Mouse (Mus musculus) CH12.LX (cell line): Measurements from ENCODE around the gene Sepsecs. TPM values are rescaled to one million over a fixed set of nuclear protein-coding genes. Genes with fewer than 3 reads are reported as not detected.

Source experiments
- DNase-seq: peaks from one replicate; pipeline ENCODE4 v3.0.0-alpha.2; 2013; ENCODE audit errors: extremely low read depth
- H3K27ac ChIP-seq: 2 replicates; pipeline ENCODE4 v1.5.1; 2012; ENCODE audit warnings: low read depth, mild to moderate bottlenecking, control low read depth, moderate library complexity; ENCODE audit not compliant: insufficient read depth
- H3K27me3 ChIP-seq: replicated peaks from 2 replicates; pipeline ENCODE3; 2012; ENCODE audit warnings: inconsistent platforms
- H3K36me3 ChIP-seq, 2 experiments: replicated peaks in 1 of 2; 2 replicates each; pipeline versions ENCODE3 to v1.6.1; 2012; ENCODE audit warnings: inconsistent platforms in 1 of 2, low read length in 1 of 2, mild to moderate bottlenecking in 1 of 2, mixed read lengths in 1 of 2, moderate library complexity in 1 of 2; ENCODE audit not compliant: control insufficient read depth in 1 of 2, insufficient read depth in 1 of 2
- H3K4me1 ChIP-seq, 2 experiments: 2 replicates each; pipeline ENCODE4 v1.6.1; 2012; ENCODE audit warnings: inconsistent platforms in 1 of 2, moderate library complexity in 1 of 2; ENCODE audit not compliant: insufficient read depth in 2 of 2, control insufficient read depth in 1 of 2
- H3K4me2 ChIP-seq: 2 replicates; pipeline ENCODE4 v1.6.1; 2012; ENCODE audit warnings: low read depth, mild to moderate bottlenecking, control low read depth; ENCODE audit not compliant: poor library complexity, insufficient read depth, severe bottlenecking
- H3K4me3 ChIP-seq, 3 experiments: fragments of 150-350 bp in 1 of 3; sonication (generic) in 1 of 3; replicated peaks in 1 of 3; 2 replicates each; pipeline versions ENCODE3 to v1.5.1; 2011 to 2012; ENCODE audit warnings: low read depth in 2 of 3, low read length in 2 of 3, mild to moderate bottlenecking in 2 of 3, moderate library complexity in 2 of 3, control low read depth in 1 of 3, improper control_type of control experiment in 1 of 3, inconsistent platforms in 1 of 3, mixed read lengths in 1 of 3; ENCODE audit not compliant: poor library complexity in 1 of 3
- H3K79me2 ChIP-seq: replicated peaks from 2 replicates; pipeline ENCODE4 v1.6.1; 2012; ENCODE audit warnings: mild to moderate bottlenecking, moderate library complexity; ENCODE audit not compliant: control insufficient read depth, poor library complexity, insufficient read depth, severe bottlenecking; ENCODE audit errors: extremely low read depth
- H3K9ac ChIP-seq: 2 replicates; pipeline ENCODE4 v1.6.1; 2012; ENCODE audit warnings: low read depth, mild to moderate bottlenecking, control low read depth, moderate library complexity; ENCODE audit not compliant: insufficient read depth
- H3K9me3 ChIP-seq: replicated peaks from 2 replicates; pipeline ENCODE3; 2012; ENCODE audit warnings: low read length, inconsistent platforms, mixed read lengths
- CHD1 ChIP-seq: IDR thresholded peaks from 2 replicates; pipeline ENCODE4 v1.6.1; 2012; ENCODE audit warnings: low read depth, low read length, improper control_type of control experiment, inconsistent platforms
- E2F4 ChIP-seq: IDR thresholded peaks from 2 replicates; pipeline ENCODE4 v1.6.1; 2011; ENCODE audit warnings: low read depth, low read length, improper control_type of control experiment; ENCODE audit not compliant: insufficient replicate concordance
- ELF1 ChIP-seq: IDR thresholded peaks from 2 replicates; pipeline ENCODE4 v1.6.1; 2014; ENCODE audit warnings: low read depth, mild to moderate bottlenecking, inconsistent platforms, low read length, improper control_type of control experiment
- EP300 ChIP-seq: IDR thresholded peaks from 2 replicates; pipeline ENCODE4 v1.6.1; 2011; ENCODE audit warnings: low read length, improper control_type of control experiment
- IRF4 ChIP-seq: IDR thresholded peaks from 2 replicates; pipeline ENCODE4 v1.6.1; 2014; ENCODE audit warnings: low read depth, mild to moderate bottlenecking, inconsistent platforms, low read length, improper control_type of control experiment
- JUN ChIP-seq: IDR thresholded peaks from 2 replicates; pipeline ENCODE4 v1.6.1; 2011; ENCODE audit warnings: low read depth, mild to moderate bottlenecking, low read length, improper control_type of control experiment, moderate library complexity; ENCODE audit not compliant: insufficient read depth
- KAT2A ChIP-seq: IDR thresholded peaks from 2 replicates; pipeline ENCODE4 v1.6.1; 2012; ENCODE audit warnings: low read length, improper control_type of control experiment, inconsistent platforms; ENCODE audit not compliant: insufficient replicate concordance
- MAFK ChIP-seq: IDR thresholded peaks from 2 replicates; pipeline ENCODE4 v1.6.1; 2011; ENCODE audit warnings: low read length, improper control_type of control experiment; ENCODE audit not compliant: insufficient replicate concordance
- MAX ChIP-seq: IDR thresholded peaks from 2 replicates; pipeline ENCODE4 v1.6.1; 2011; ENCODE audit warnings: low read length, improper control_type of control experiment
- MXI1 ChIP-seq: IDR thresholded peaks from 2 replicates; pipeline ENCODE4 v1.6.1; 2011; ENCODE audit warnings: mild to moderate bottlenecking, low read depth, low read length, improper control_type of control experiment
- NRF1 ChIP-seq: IDR thresholded peaks from 2 replicates; pipeline ENCODE4 v1.6.1; 2014; ENCODE audit warnings: low read depth, mild to moderate bottlenecking, inconsistent platforms, low read length, improper control_type of control experiment, moderate library complexity
- RCOR1 ChIP-seq: conservative IDR thresholded peaks from 2 replicates; pipeline ENCODE4 v1.6.1; 2012; ENCODE audit warnings: low read depth, mild to moderate bottlenecking, inconsistent platforms, low read length, improper control_type of control experiment
- SIN3A ChIP-seq: IDR thresholded peaks from 2 replicates; pipeline ENCODE4 v1.6.1; 2012; ENCODE audit warnings: low read length, improper control_type of control experiment, inconsistent platforms
- TBP ChIP-seq: conservative IDR thresholded peaks from 2 replicates; pipeline ENCODE4 v1.6.1; 2011; ENCODE audit warnings: low read depth, low read length, improper control_type of control experiment
- USF1 ChIP-seq: IDR thresholded peaks from 2 replicates; pipeline ENCODE4 v1.6.1; 2014; ENCODE audit warnings: low read depth, mild to moderate bottlenecking, inconsistent platforms, low read length, improper control_type of control experiment
- USF2 ChIP-seq: conservative IDR thresholded peaks from 2 replicates; pipeline ENCODE4 v1.6.1; 2011; ENCODE audit warnings: low read depth, low read length, improper control_type of control experiment
- ZC3H11A ChIP-seq: IDR thresholded peaks from 2 replicates; pipeline ENCODE4 v1.6.1; 2012; ENCODE audit warnings: low read depth, mild to moderate bottlenecking, inconsistent platforms, low read length, improper control_type of control experiment
- dilution Hi-C: fragments of 300-500 bp; cut with MboI; formaldehyde crosslinking; loops from 2 replicates; pipeline ENCODE4 v1.14.3; 2020; ENCODE audit warnings: low sequenced_read_pairs; ENCODE audit not compliant: extremely low pct_unique_long_range_greater_than_20kb, extremely low pct_ligation_motif_present
- in situ Hi-C: fragments of 300-500 bp; cut with MboI; formaldehyde crosslinking; loops from 3 replicates; pipeline ENCODE4 v1.14.3; 2019; ENCODE audit warnings: low sequenced_read_pairs, low pct_ligation_motif_present, low pct_unique_long_range_greater_than_20kb, mixed read lengths
- polyA plus RNA-seq: library from polyadenylated mRNA; unstranded; fragments of >175 nt; gene quantifications from 2 replicates; pipeline ENCODE4 v1.2.1, GENCODE M21; 2012; ENCODE audit warnings: low read depth; ENCODE audit not compliant: insufficient read length
- total RNA-seq, 2 experiments: library from RNA; depleted of rRNA; stranded (reverse); fragments of 300-350 nt in 1 of 2; fragments of >200 nt in 1 of 2; gene quantifications; 2 replicates each; pipeline ENCODE4 v1.2.3; 2012 to 2014

The Sepsecs gene
- total and polyA plus RNA-seq, 3 experiments, result 9.1 to 10.8 (median 9.3) TPM

DNA sequence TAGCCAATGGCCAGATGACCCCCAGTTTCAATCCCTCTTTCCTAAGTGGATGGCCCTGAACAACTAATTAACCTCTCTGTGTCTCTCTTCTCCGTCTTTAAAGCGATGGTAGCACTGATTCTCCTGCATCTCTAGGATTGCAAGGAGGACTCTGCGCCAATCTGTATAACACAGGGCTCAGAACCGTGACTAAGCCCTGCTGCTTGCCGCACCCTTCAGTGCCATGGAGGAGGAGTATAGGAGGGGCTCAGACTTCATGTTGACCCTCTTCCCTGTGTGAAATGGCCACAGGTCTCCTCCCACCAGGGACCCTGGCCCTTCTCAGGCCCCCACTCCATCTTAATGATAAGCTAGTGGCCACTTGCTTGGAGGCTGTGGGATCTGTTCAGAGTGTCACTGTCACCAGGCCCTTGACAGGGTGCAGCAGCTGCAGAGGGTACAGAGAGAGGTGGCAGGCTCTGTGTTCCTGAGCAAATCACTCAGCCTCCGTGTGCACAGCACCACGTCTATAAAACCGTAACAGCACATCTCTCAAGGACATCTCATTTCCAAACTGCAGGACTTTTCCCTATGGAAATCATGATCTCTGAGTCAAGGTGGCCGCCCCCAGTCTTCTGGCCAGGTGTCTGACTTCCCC lies 51.7 kb downstream of the Sepsecs start:
- dilution Hi-C loops, result no loop called here
- Histone ChIP-seq H3K4me3 (no peak overlapping the region), H3K9me3 (peaks cover 2% of the 10 kb centered on the region), H3K4me1 (peaks cover 0 to 12% of the 10 kb centered on the region in 2 experiments; a peak in 2 of 4 replicates), H3K79me2 (no peaks in the 10 kb centered on the region), H3K4me2 (0 out of 2 replicates have a peak overlapping the region, but pooled peaks have one; percentile 29), H3K9ac (no peak overlapping the region), H3K27ac (no peak overlapping the region), H3K36me3 (no peaks in the 10 kb centered on the region), H3K27me3 (no peaks in the 10 kb centered on the region)
- DNase-seq, result no peak
- TF ChIP-seq CHD1, result no peak
- no peak for TF ChIP-seq ZC3H11A
- no peak for TF ChIP-seq ELF1
- no peak for TF ChIP-seq E2F4
- TF ChIP-seq MXI1, result no peak
- TF ChIP-seq KAT2A, result no peak
- no peak for TF ChIP-seq USF1
- TF ChIP-seq JUN, result no peak
- TF ChIP-seq RCOR1, result no peak
- no peak for TF ChIP-seq EP300
- no peak for TF ChIP-seq TBP
- in situ Hi-C loops, result no loop called here

DNA sequence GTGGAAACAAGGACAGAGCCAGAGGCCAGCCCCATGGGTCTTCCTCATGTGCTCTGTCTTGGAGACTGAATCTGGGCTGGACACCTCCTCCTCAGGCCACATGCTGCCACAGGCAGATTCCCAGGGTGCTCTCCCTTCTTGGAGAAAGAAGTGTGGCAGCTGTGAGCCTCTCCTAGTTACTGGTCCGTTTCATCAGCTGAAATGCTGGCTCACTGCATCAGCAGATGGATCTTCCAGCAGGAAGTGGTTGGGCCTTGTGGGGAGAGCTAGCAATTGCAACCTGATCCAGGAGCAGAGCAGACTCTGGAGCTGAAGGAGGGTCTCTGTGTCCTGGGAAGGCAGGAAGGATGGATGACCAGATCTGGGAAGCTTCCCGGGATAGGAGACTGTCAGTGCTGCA lies 53.0 kb downstream of the Sepsecs start:
- Histone ChIP-seq H3K79me2 (no peaks in the 10 kb centered on the region), H3K27ac (no peak overlapping the region), H3K9me3 (no peaks in the 10 kb centered on the region), H3K9ac (no peak overlapping the region), H3K27me3 (no peaks in the 10 kb centered on the region), H3K4me1 (peaks cover 0 to 11% of the 10 kb centered on the region in 2 experiments; a peak in 2 of 4 replicates), H3K36me3 (no peaks in the 10 kb centered on the region), H3K4me2 (no peak overlapping the region), H3K4me3 (no peak overlapping the region)
- in situ Hi-C loops, result no loop called here
- DNase-seq, result no peak
- dilution Hi-C loops, result no loop called here
- TF ChIP-seq MAFK (no peak), USF2 (no peak), NRF1 (no peak), MAX (no peak), IRF4 (no peak), SIN3A (no peak), TBP (no peak)
